Mouse (Mus musculus): ENCODE results near the gene Gtf2i.

DNA sequence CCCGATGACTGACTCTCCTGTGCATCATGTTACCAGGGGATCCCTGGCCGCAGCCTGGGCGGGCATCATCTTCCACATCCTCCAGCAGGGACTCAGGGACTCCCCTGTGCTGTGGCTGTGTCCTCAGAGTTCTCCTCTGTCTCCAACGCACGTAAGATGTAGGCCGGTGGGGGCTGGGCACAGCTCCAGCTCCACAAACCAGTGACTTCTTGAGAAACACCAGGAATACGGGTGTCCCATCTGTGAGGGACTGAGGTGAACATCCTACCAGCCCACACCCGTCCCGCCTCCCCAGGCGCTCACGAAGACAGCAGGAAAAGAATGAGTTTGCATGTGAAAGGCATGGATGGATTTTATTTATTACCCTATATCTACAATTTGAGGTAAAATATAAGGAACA is 77.1 kb downstream of the Gtf2i start:
- TF ChIP-seq POLR2A (IDR thresholded peaks at IDR 0.05; ENCODE audit: low read depth, low read length) (no peak), CTCF (IDR thresholded peaks at IDR 0.05; ENCODE audit: extremely low read depth, insufficient read depth, insufficient read length, insufficient replicate concordance) (no peak)
